ENCODE assay signal across 8 mouse cellular contexts in genomic region chr6:100563552-100564341, GRCm38 (mm10).
DNase-seq lines count a peak whose midpoint lies in the region; ATAC-seq and TF ChIP-seq lines count a peak whose summit lies in the region.

No protein-coding gene starts in this region.

- H3K27me3 ChIP-seq in forebrain, embryonic 10.5 days (ENCODE audit: poor library complexity, severe bottlenecking) = peaks cover 90% of the 10 kb centered on the region
- H3K27me3 ChIP-seq in heart, embryonic 15.5 days = peaks cover 64% of the 10 kb centered on the region
- peaks cover 17% of the 10 kb centered on the region for H3K27me3 ChIP-seq in kidney, postnatal 0 days (ENCODE audit: insufficient read depth, low read length)
- H3K27me3 ChIP-seq in limb, embryonic 15.5 days = peaks cover 64% of the 10 kb centered on the region
- H3K27me3 ChIP-seq in midbrain, embryonic 15.5 days (replicated peaks) = peaks cover 30% of the 10 kb centered on the region
- H3K27me3 ChIP-seq in stomach, embryonic 15.5 days (replicated peaks) = peaks cover 11% of the 10 kb centered on the region

- WGBS in forebrain, embryonic 10.5 days = 7% methylated on average over 38 of the region's 38 CpGs
- 7% methylated on average over 38 of the region's 38 CpGs for WGBS in heart, embryonic 15.5 days
- WGBS in kidney, postnatal 0 days = 7% methylated on average over 38 of the region's 38 CpGs
- WGBS in limb, embryonic 15.5 days = 4% methylated on average over 38 of the region's 38 CpGs
- WGBS in midbrain, embryonic 15.5 days = 6% methylated on average over 38 of the region's 38 CpGs
- 6% methylated on average over 38 of the region's 38 CpGs for WGBS in stomach, embryonic 15.5 days

- peak; percentile 5 to 50 for DNase-seq in spleen, postnatal 10 days (ENCODE audit: low spot score in 2 of 2)
- DNase-seq in spleen, postnatal 36 days (ENCODE audit: low spot score in 2 of 2) = no peak
- peak; percentile 78 for DNase-seq in forebrain, embryonic 10.5 days (ENCODE audit: extremely low spot score, low spot score)
- DNase-seq in kidney, postnatal 0 days (ENCODE audit: low spot score) = peak; percentile 83

- peak; percentile 70 for TF ChIP-seq CTCF in kidney, postnatal 0 days (IDR thresholded peaks at IDR 0.05; ENCODE audit: low read depth)

- H3K4me1 ChIP-seq in forebrain, embryonic 10.5 days = peaks cover 38% of the 10 kb centered on the region
- H3K4me1 ChIP-seq in heart, embryonic 15.5 days (replicated peaks) = peaks cover 16% of the 10 kb centered on the region
- peaks cover 9% of the 10 kb centered on the region; the same call in 1 of the 2 replicates for H3K4me1 ChIP-seq in kidney, postnatal 0 days (replicated peaks; ENCODE audit: insufficient read depth, low read length)
- peaks cover 30% of the 10 kb centered on the region for H3K4me1 ChIP-seq in limb, embryonic 15.5 days
- peaks cover 28% of the 10 kb centered on the region for H3K4me1 ChIP-seq in midbrain, embryonic 15.5 days
- peaks cover 16% of the 10 kb centered on the region; the same call in 1 of the 2 replicates for H3K4me1 ChIP-seq in stomach, embryonic 15.5 days

- peak; percentile 84 for ATAC-seq in heart, embryonic 15.5 days (replicated peaks; ENCODE audit: insufficient number of reproducible peaks, insufficient read depth, low FRiP score, low read depth)
- ATAC-seq in kidney, postnatal 0 days (replicated peaks; ENCODE audit: low FRiP score, low read depth) = peak; percentile 74
- peak; percentile 85 for ATAC-seq in limb, embryonic 15.5 days (ENCODE audit: insufficient number of reproducible peaks, low FRiP score, low TSS enrichment, low read depth)
- peak; percentile 93 for ATAC-seq in midbrain, embryonic 15.5 days (replicated peaks)
- peak; percentile 79; the same call in 1 of the 2 replicates for ATAC-seq in stomach, embryonic 15.5 days (ENCODE audit: insufficient read depth, low FRiP score, low read depth)

- peak overlapping the region; percentile 92 for H3K4me2 ChIP-seq in heart, embryonic 15.5 days
- peak overlapping the region; percentile 76 for H3K4me2 ChIP-seq in kidney, postnatal 0 days (ENCODE audit: low read length)
- peak overlapping the region; percentile 99 for H3K4me2 ChIP-seq in limb, embryonic 15.5 days
- peak overlapping the region; percentile 96 for H3K4me2 ChIP-seq in midbrain, embryonic 15.5 days
- peak overlapping the region; percentile 99 for H3K4me2 ChIP-seq in stomach, embryonic 15.5 days

- peak overlapping the region; percentile 54 for H3K9ac ChIP-seq in heart, embryonic 15.5 days
- H3K9ac ChIP-seq in kidney, postnatal 0 days (ENCODE audit: low read depth, low read length) = 0 out of 2 replicates have a peak overlapping the region, but pooled peaks have one; percentile 35
- peak overlapping the region; percentile 44; the same call in 1 of the 2 replicates for H3K9ac ChIP-seq in limb, embryonic 15.5 days
- peak overlapping the region; percentile 62 for H3K9ac ChIP-seq in midbrain, embryonic 15.5 days
- 0 out of 2 replicates have a peak overlapping the region, but pooled peaks have one; percentile 27 for H3K9ac ChIP-seq in stomach, embryonic 15.5 days

- no peaks in the 10 kb centered on the region for H3K9me3 ChIP-seq in forebrain, embryonic 10.5 days
- H3K9me3 ChIP-seq in heart, embryonic 15.5 days (replicated peaks) = no peaks in the 10 kb centered on the region
- no peaks in the 10 kb centered on the region for H3K9me3 ChIP-seq in kidney, postnatal 0 days (replicated peaks; ENCODE audit: low read length)
- H3K9me3 ChIP-seq in limb, embryonic 15.5 days = no peaks in the 10 kb centered on the region
- H3K9me3 ChIP-seq in midbrain, embryonic 15.5 days = no peaks in the 10 kb centered on the region
- H3K9me3 ChIP-seq in stomach, embryonic 15.5 days = no peaks in the 10 kb centered on the region

- H3K36me3 ChIP-seq in forebrain, embryonic 10.5 days (replicated peaks) = no peaks in the 10 kb centered on the region
- H3K36me3 ChIP-seq in heart, embryonic 15.5 days = no peaks in the 10 kb centered on the region
- H3K36me3 ChIP-seq in kidney, postnatal 0 days (ENCODE audit: insufficient read depth, low read length) = no peaks in the 10 kb centered on the region
- no peaks in the 10 kb centered on the region for H3K36me3 ChIP-seq in limb, embryonic 15.5 days
- no peaks in the 10 kb centered on the region for H3K36me3 ChIP-seq in midbrain, embryonic 15.5 days (replicated peaks)
- no peaks in the 10 kb centered on the region for H3K36me3 ChIP-seq in stomach, embryonic 15.5 days

- H3K27ac ChIP-seq in forebrain, embryonic 10.5 days = peak overlapping the region; percentile 84
- H3K27ac ChIP-seq in heart, embryonic 15.5 days = no peak overlapping the region
- no peak overlapping the region for H3K27ac ChIP-seq in kidney, postnatal 0 days
- peak overlapping the region; percentile 38 for H3K27ac ChIP-seq in limb, embryonic 15.5 days
- H3K27ac ChIP-seq in midbrain, embryonic 15.5 days = peak overlapping the region; percentile 82
- no peak overlapping the region for H3K27ac ChIP-seq in stomach, embryonic 15.5 days

- H3K4me3 ChIP-seq in forebrain, embryonic 10.5 days = peak overlapping the region; percentile 62
- H3K4me3 ChIP-seq in heart, embryonic 15.5 days = peak overlapping the region; percentile 54
- peak overlapping the region; percentile 31 for H3K4me3 ChIP-seq in kidney, postnatal 0 days (replicated peaks; ENCODE audit: low read depth, low read length)
- peak overlapping the region; percentile 45 for H3K4me3 ChIP-seq in limb, embryonic 15.5 days
- H3K4me3 ChIP-seq in midbrain, embryonic 15.5 days = peak overlapping the region; percentile 51
- peak overlapping the region; percentile 40 for H3K4me3 ChIP-seq in stomach, embryonic 15.5 days (replicated peaks)

Comparison
In these comparisons a context has a peak if more than half of its experiments do, and no peak if none do; other contexts are left out.
1. DNase-seq: peak in spleen, postnatal 10 days (2 of 2), forebrain, embryonic 10.5 days (single experiment) and kidney, postnatal 0 days (single experiment); none in spleen, postnatal 36 days (0 of 2).
2. H3K27ac ChIP-seq: peak in forebrain, embryonic 10.5 days (single experiment), limb, embryonic 15.5 days (single experiment) and midbrain, embryonic 15.5 days (single experiment); none in heart, embryonic 15.5 days (single experiment), kidney, postnatal 0 days (single experiment) and stomach, embryonic 15.5 days (single experiment).
3. Peak in every context shown above with its lines, with median percentiles within 50 percentile points of each other: H3K4me3 ChIP-seq, ATAC-seq, H3K4me2 ChIP-seq and H3K9ac ChIP-seq.